Mouse (Mus musculus) mesoderm, embryonic 11.5 days (tissue): ENCODE results near the gene Dhx32.

Experiments
- DNase-seq: peaks from one replicate; pipeline ENCODE4 v3.0.0-alpha.2; 2012; ENCODE audit warnings: low read depth, low spot score

The Dhx32 gene

GRCm38 (mm10) chr7:133782717-133783435 lies at the start of gene Dhx32:
Gene Dhx32 (minus strand): TSS chr7:133782726.
- peak; percentile 83 for DNase-seq

- DNase-seq: no peak
These were observed 47.1 kb upstream of the Dhx32 start for GRCm38 (mm10) chr7:133829579-133829978.

- no peak for DNase-seq
These were observed 46.0 kb upstream of the Dhx32 start for GRCm38 (mm10) chr7:133828514-133828913.

GRCm38 (mm10) chr7:133824579-133824978 lies 42.1 kb upstream of the Dhx32 start:
- DNase-seq: no peak

- DNase-seq: no peak
These were observed 41.2 kb upstream of the Dhx32 start for GRCm38 (mm10) chr7:133823751-133824150.

- DNase-seq: no peak
These were observed 30.8 kb upstream of the Dhx32 start for GRCm38 (mm10) chr7:133813331-133813730.

GRCm38 (mm10) chr7:133812927-133813326 lies 30.4 kb upstream of the Dhx32 start:
- DNase-seq: no peak

GRCm38 (mm10) chr7:133805614-133806175 lies 23.2 kb upstream of the Dhx32 start:
- peak; percentile 77 for DNase-seq

GRCm38 (mm10) chr7:133801823-133802222 lies 19.3 kb upstream of the Dhx32 start:
- DNase-seq: peak; percentile 43

- no peak for DNase-seq
These were observed 17.4 kb upstream of the Dhx32 start for GRCm38 (mm10) chr7:133799928-133800327.

- DNase-seq: no peak
These were observed 12.2 kb upstream of the Dhx32 start for GRCm38 (mm10) chr7:133794720-133795119.

- no peak for DNase-seq
These were observed 11.0 kb upstream of the Dhx32 start for GRCm38 (mm10) chr7:133793248-133794131.

GRCm38 (mm10) chr7:133792771-133793170 lies 10.2 kb upstream of the Dhx32 start:
- DNase-seq: no peak

GRCm38 (mm10) chr7:133790608-133791229 lies 8.2 kb upstream of the Dhx32 start:
- DNase-seq: no peak

GRCm38 (mm10) chr7:133790171-133790570 lies 7.6 kb upstream of the Dhx32 start:
- no peak for DNase-seq

GRCm38 (mm10) chr7:133788147-133788546 lies 5.6 kb upstream of the Dhx32 start:
- DNase-seq: no peak

- DNase-seq: no peak
These were observed 5.0 kb upstream of the Dhx32 start for GRCm38 (mm10) chr7:133787571-133787970.

GRCm38 (mm10) chr7:133781991-133782390 lies 535 bp downstream of the Dhx32 start:
- no peak for DNase-seq

- DNase-seq: no peak
These were observed 943 bp downstream of the Dhx32 start for GRCm38 (mm10) chr7:133781583-133781982.

GRCm38 (mm10) chr7:133776626-133776996 lies 5.9 kb downstream of the Dhx32 start, which contains the start of gene Fank1:
Gene Fank1 (plus strand): TSS chr7:133776861.
- peak; percentile 89 for DNase-seq

GRCm38 (mm10) chr7:133775796-133776625 lies 6.5 kb downstream of the Dhx32 start:
- no peak for DNase-seq
